Mouse (Mus musculus) cerebellum, postnatal 4 days (tissue): ENCODE data around the gene Gm21903.
"Not testable (repeated sequence)": the region's sequence is repeated elsewhere in the genome, so short reads cannot be mapped to it uniquely, and the experiment has no call there.

ENCODE experiments used
- DNase-seq, 2 experiments: peaks; one replicate each; pipeline ENCODE4 v3.0.0; 2022; ENCODE audit warnings: low spot score in 2 of 2, mixed read lengths in 1 of 2

Gene Gm21903

DNA sequence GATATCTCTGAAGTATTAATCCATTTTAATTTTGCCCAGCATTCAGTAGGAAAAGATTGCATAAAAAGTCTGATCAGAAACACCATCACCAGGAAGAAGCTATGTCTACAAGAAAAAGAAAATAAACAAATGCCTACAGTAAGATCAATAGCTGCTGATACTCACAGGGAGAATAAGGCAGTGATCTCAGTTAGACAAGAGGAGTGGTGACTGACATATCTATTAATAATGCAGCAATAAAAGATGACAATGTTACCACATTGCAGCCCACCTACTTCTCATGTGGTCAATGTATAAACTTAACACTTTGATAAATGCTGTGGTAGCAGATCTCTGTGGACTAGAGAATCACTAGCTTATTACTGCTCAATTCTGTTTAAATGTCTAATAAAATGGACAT, at the start of gene Gm21903:
Gm21903 (minus strand) TSS at position 101 of the 400 bp plus-strand sequence.
- DNase-seq = no peak

DNA sequence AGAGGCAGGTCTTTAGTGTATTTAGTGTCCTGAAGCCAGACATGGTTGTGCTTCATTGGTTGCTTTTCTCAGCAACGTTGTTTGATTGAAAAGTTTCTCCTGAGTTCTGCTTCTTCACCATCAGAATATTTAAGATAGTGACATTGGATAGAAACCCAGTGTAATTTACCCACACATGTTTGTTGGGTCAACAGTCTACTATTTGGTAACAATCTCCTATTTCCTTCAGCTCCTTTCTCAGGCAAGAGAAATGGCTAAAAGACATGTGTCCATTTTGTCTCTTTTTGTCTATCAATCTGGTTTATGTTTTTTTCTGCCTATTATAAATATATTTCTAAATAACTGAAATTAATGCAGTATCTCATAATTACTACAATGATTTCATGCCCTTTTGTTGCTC, 33.8 kb upstream of the Gm21903 start, which contains the start of gene Esp23:
Esp23 (minus strand) TSS at position 101 of the 400 bp plus-strand sequence.
- no peak for DNase-seq

DNA sequence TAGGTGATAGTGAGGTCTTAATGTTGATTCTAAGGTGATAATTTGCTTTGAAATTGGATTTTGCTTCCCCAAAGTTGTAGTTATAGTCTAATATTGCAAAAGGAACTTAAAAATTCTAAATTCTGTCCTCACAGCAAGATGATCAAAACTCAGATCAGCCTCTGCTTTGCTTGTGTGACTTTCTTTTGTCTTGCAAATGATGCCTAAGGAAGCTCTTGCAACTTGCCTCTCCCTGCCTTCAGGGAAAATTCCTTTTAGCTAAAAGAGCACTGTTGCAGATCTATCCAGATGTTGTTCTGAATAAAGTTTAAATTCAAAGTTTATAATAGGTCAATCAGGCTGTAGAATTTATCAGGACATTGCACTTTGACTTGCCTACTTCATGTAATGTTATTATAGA, 20.5 kb upstream of the Gm21903 start:
- no peak for DNase-seq

DNA sequence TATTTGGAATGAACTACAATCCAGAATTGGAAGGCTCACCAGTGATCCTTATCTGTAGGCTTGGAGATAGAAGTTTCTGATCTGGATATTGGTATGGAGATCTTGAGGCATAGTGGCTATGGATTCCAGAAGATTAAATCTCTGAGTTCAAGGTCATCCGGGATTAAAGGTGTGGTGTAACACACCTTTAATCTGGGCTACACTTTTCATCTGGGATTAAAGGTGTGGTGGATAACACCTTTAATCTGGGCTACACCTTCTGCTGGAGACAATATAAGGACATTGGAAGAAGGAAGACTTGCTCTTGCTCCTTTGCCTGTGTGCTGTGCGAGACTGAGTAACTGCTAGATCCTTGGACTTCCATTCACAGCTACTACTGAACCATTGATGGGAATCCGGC, 6.7 kb downstream of the Gm21903 start, which contains the start of gene Esp24:
Esp24 (plus strand) TSS at position 301 of the 400 bp plus-strand sequence.
- DNase-seq = not testable (repeated sequence)

DNA sequence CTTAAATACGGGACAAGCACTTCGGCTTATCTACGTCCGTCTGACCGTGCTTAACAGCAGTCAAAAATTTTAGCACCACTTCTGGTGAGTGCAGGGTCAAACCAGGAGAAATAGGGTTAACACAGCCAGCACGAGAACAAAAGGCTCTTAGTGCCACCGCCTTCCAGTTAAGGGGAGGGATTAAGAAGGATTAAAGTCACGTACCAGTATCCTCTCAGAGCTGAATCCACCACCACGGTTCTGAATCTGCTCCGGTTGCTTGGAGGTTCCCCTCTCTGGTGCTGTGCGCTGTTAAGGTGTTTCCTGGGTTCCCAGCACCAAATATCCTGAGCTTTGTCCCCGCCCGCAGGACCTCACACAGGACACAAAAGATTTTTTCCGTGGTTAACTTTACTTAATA, 26.0 kb downstream of the Gm21903 start:
- DNase-seq = no peak

DNA sequence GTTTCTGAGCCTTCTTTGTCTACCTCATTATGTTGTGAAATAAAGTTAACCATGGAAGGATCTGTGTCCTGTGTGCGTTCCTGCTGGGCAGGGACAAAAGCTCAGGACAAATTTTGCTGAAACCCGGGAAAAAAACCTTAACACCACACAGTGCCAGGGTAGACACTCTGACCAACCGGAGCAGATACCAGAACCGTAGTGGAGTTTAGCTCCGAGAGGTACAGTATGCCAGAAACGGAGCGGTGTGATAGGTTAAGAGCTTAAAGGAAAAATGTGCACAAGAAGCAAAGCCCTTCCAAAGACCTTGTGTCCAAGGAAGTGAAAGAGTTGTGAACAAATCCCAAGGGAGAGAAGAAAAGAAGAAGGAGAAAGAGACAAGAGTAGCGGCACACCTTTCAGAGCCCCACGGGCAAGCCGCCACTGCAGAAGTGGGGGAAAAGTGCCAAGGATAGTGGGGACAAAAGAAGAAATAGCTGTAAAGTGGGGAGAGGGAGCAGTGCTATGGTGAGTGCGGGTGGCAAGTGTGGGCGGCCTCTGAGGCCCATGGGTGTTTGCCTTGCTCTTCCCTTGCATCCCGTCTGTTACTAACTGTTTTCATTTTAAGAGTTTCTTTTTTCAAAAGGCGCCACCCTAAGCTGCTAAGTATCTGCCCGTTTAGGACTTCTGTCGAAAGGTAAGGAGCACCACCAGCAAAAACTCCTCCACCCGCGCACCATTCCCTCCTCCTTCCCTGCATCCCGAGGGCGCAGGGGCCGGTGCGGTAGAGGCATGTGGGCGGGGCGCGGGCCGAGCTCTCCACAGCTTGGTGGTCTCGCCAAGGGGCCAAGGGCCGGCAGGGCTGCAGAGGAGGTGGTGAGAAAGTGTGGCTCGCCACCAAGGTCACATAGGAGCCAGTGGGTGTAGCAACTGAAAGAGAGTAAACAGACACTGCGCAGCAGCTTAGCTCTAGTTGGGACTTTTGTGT, 32.2 kb downstream of the Gm21903 start:
- no peak for DNase-seq

DNA sequence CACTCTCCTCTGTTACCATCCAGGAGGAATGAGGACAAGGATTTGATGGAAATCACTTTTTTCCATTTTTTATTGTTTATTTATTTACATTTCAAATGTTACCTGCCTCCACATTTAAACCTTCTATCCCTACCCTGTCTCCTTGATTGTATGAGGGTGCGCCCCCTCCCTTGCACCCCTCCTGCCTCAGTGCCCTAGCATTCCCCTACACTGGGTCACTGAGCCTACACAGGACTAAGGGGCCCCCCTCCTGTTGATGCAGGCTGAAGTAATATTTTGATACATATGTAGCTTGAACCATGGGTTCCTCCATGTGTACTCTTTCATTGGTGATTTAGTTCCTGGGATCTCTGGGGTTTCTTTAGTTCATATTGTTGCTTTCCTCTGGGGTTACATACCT, 33.3 kb downstream of the Gm21903 start:
- no peak for DNase-seq
